9 mouse cellular contexts compared by ENCODE assay signal in the genomic region with DNA sequence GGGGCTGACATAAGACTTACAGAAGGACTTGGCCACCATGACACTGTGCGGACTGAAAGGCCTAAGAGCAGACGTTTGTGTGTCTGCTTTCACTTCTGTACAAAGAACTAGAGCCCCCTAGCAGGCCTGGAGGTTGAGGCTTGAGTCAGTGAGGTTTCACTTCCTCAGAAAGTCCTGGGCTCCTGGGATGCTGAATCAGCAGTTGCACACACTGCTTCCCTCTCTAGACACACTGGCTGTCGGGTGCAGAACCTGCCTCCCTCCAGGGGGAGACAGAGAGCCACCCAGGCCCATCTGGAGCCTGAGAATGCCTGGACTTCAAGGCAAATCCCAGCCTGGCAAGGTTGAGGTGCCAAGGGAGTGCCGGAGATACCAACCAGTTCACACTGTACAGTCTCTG. TPM values are rescaled to one million over a fixed set of nuclear protein-coding genes. Genes with fewer than 3 reads are reported as not detected.
A peak's percentile ranks its signal among the peaks of the same experiment; 100 is the strongest.
DNase-seq lines count a peak whose midpoint lies in the region; ATAC-seq and TF ChIP-seq lines count a peak whose summit lies in the region.
"Had no signal": no experiment of that assay in that cellular context is flagged by ENCODE, and none has a peak within 500 bp of the region (broad histone marks: within the 10 kb centered on the region; RNA-seq: fewer than 3 reads in every experiment).

No protein-coding gene starts in this region.

- no peak overlapping the region for H3K9ac ChIP-seq in intestine, embryonic 14.5 days (ENCODE audit: low read length)
- no peak overlapping the region for H3K9ac ChIP-seq in midbrain, postnatal 0 days (replicated peaks; ENCODE audit: low read length, poor library complexity, severe bottlenecking)
- no peak overlapping the region for H3K9ac ChIP-seq in stomach, embryonic 14.5 days (replicated peaks; ENCODE audit: low read depth, low read length)

- peak overlapping the region; percentile 74; the same call in 1 of the 2 replicates for H3K27ac ChIP-seq in intestine, embryonic 14.5 days (ENCODE audit: low read depth)
- H3K27ac ChIP-seq in midbrain, postnatal 0 days (ENCODE audit: low read depth, low read length) = no peak overlapping the region
- H3K27ac ChIP-seq in stomach, embryonic 14.5 days (ENCODE audit: low read length) = peak overlapping the region; percentile 61; the same call in 1 of the 2 replicates

- H3K4me3 ChIP-seq in intestine, embryonic 14.5 days (ENCODE audit: low read depth, low read length) = no peak overlapping the region
- no peak overlapping the region for H3K4me3 ChIP-seq in midbrain, postnatal 0 days (ENCODE audit: low read depth, low read length)
- H3K4me3 ChIP-seq in stomach, embryonic 14.5 days (ENCODE audit: low read depth, low read length) = no peak overlapping the region

- H3K4me2 ChIP-seq in intestine, embryonic 14.5 days (ENCODE audit: low read length) = no peak overlapping the region
- H3K4me2 ChIP-seq in midbrain, postnatal 0 days (ENCODE audit: low read depth, low read length, poor library complexity, severe bottlenecking) = no peak overlapping the region
- no peak overlapping the region for H3K4me2 ChIP-seq in stomach, embryonic 14.5 days (replicated peaks; ENCODE audit: low read depth, low read length)

- peak; percentile 31 for DNase-seq in embryo, embryonic 10.5 days (ENCODE audit: low spot score)
- no peak for DNase-seq in embryo, embryonic 9.5 days (ENCODE audit: extremely low spot score)
- peak; percentile 57 to 75 for DNase-seq in adrenal gland, postnatal 4 days (ENCODE audit: low spot score in 2 of 2)
- peak; percentile 81 for DNase-seq in frontal cortex, postnatal 36 days (ENCODE audit: low spot score in 2 of 2)
- no peak for DNase-seq in intestine, embryonic 14.5 days (ENCODE audit: low spot score)
- peak; percentile 82 to 85 for DNase-seq in left cerebral cortex, postnatal 14 days (ENCODE audit: low spot score in 2 of 2)
- peak; percentile 21 for DNase-seq in midbrain, postnatal 0 days (ENCODE audit: low spot score)

- no peaks in the 10 kb centered on the region for H3K36me3 ChIP-seq in intestine, embryonic 14.5 days (ENCODE audit: control insufficient read depth, insufficient read depth, low read length)
- no peaks in the 10 kb centered on the region for H3K36me3 ChIP-seq in midbrain, postnatal 0 days (ENCODE audit: insufficient read depth, low read length)
- no peaks in the 10 kb centered on the region for H3K36me3 ChIP-seq in stomach, embryonic 14.5 days (ENCODE audit: control insufficient read depth, insufficient read depth, low read length)

- no peaks in the 10 kb centered on the region for H3K27me3 ChIP-seq in intestine, embryonic 14.5 days (replicated peaks; ENCODE audit: control insufficient read depth, insufficient read depth, low read length)
- no peaks in the 10 kb centered on the region for H3K27me3 ChIP-seq in midbrain, postnatal 0 days (ENCODE audit: insufficient read depth, low read length)
- no peaks in the 10 kb centered on the region for H3K27me3 ChIP-seq in stomach, embryonic 14.5 days (ENCODE audit: control insufficient read depth, insufficient read depth, low read length)
- H3K27me3 ChIP-seq: Patski had no signal

- no peak for ATAC-seq in intestine, embryonic 14.5 days (replicated peaks; ENCODE audit: low FRiP score, low TSS enrichment, low read depth)
- no peak for ATAC-seq in midbrain, postnatal 0 days (ENCODE audit: low FRiP score)
- no peak for ATAC-seq in stomach, embryonic 14.5 days (ENCODE audit: insufficient number of reproducible peaks, insufficient read depth, low FRiP score, low read depth)
- ATAC-seq: Patski had no signal

- H3K9me3 ChIP-seq in intestine, embryonic 14.5 days (ENCODE audit: control insufficient read depth, low read length) = no peaks in the 10 kb centered on the region
- no peaks in the 10 kb centered on the region for H3K9me3 ChIP-seq in midbrain, postnatal 0 days (ENCODE audit: low read length)
- no peaks in the 10 kb centered on the region for H3K9me3 ChIP-seq in stomach, embryonic 14.5 days (ENCODE audit: control insufficient read depth, low read depth, low read length)

- intact Hi-C loops in left cerebral cortex, postnatal 14 days (cut with DNase I) = loop anchor here (2.0 to 5.0 kb wide), 3 partner anchors 38 to 48 kb away; a partner anchor contains a TSS

- peaks cover 31% of the 10 kb centered on the region for H3K4me1 ChIP-seq in intestine, embryonic 14.5 days (replicated peaks; ENCODE audit: control insufficient read depth, insufficient read depth, low read length)
- H3K4me1 ChIP-seq in midbrain, postnatal 0 days (ENCODE audit: insufficient read depth, low read length) = peaks cover 2% of the 10 kb centered on the region
- peaks cover 18% of the 10 kb centered on the region; the same call in 1 of the 2 replicates for H3K4me1 ChIP-seq in stomach, embryonic 14.5 days (ENCODE audit: control insufficient read depth, insufficient read depth, low read length)

- 69% methylated on average over 4 of the region's 4 CpGs for WGBS in intestine, embryonic 14.5 days
- 68% methylated on average over 4 of the region's 4 CpGs for WGBS in midbrain, postnatal 0 days
- WGBS in stomach, embryonic 14.5 days = 64% methylated on average over 4 of the region's 4 CpGs

- peak; percentile 68 for TF ChIP-seq CTCF in midbrain, postnatal 0 days (IDR thresholded peaks at IDR 0.05)

RNA-seq across cellular contexts. Expression of a gene that starts 3.1 kb away (rescaled TPM):
- under 1 TPM; 0.34 to 0.84 TPM for total RNA-seq in adrenal gland, postnatal 4 days (2021)
- not detected in 2 replicates for polyA plus RNA-seq in intestine, embryonic 14.5 days (2014; fragmentation: Nextera tagmentation; extraction: Ambion mirVana)
- total RNA-seq in left cerebral cortex, postnatal 14 days (2021) = not detected
- not detected in 2 replicates for total RNA-seq in midbrain, postnatal 0 days (2014; rRNA removed)
- polyA plus RNA-seq in midbrain, postnatal 0 days (2015; fragmentation: Nextera tagmentation; extraction: Ambion mirVana) = 0.12 TPM in 1 of 2 replicates, not detected in the other
- not detected in 2 replicates for polyA plus RNA-seq in stomach, embryonic 14.5 days (2014; fragmentation: Nextera tagmentation; extraction: Ambion mirVana)
- polyA plus RNA-seq: Patski had no signal

RNA-seq across cellular contexts. Expression of a gene that starts 14.4 kb away (rescaled TPM):
- 1 to 10 TPM in 1 of 2 experiments, under 1 TPM in 1; 0.81 to 3.4 TPM for total RNA-seq in adrenal gland, postnatal 4 days (2021)
- polyA plus RNA-seq in intestine, embryonic 14.5 days (2014; fragmentation: Nextera tagmentation; extraction: Ambion mirVana) = 0.35 and 0.49 TPM in 2 replicates
- 1 to 10 TPM; 5.9 to 6.9 TPM for total RNA-seq in left cerebral cortex, postnatal 14 days (2021)
- total RNA-seq in midbrain, postnatal 0 days (2014; rRNA removed) = 0.47 and 3.0 TPM in 2 replicates
- polyA plus RNA-seq in midbrain, postnatal 0 days (2015; fragmentation: Nextera tagmentation; extraction: Ambion mirVana) = 3.0 and 4.3 TPM in 2 replicates
- polyA plus RNA-seq in stomach, embryonic 14.5 days (2014; fragmentation: Nextera tagmentation; extraction: Ambion mirVana) = 0.67 and 1.4 TPM in 2 replicates

RNA-seq across cellular contexts. Expression of a gene that starts 38.8 kb away (rescaled TPM):
- total RNA-seq in adrenal gland, postnatal 4 days (2021) = 100 to 1,000 TPM in 1 of 2 experiments, 10 to 100 TPM in 1; 88.6 to 106 TPM
- 1.7 and 2.0 TPM in 2 replicates for polyA plus RNA-seq in intestine, embryonic 14.5 days (2014; fragmentation: Nextera tagmentation; extraction: Ambion mirVana)
- total RNA-seq in left cerebral cortex, postnatal 14 days (2021) = 100 to 1,000 TPM; 169 to 185 TPM
- 45.1 and 54.2 TPM in 2 replicates for total RNA-seq in midbrain, postnatal 0 days (2014; rRNA removed)
- polyA plus RNA-seq in midbrain, postnatal 0 days (2015; fragmentation: Nextera tagmentation; extraction: Ambion mirVana) = 32.5 and 35.6 TPM in 2 replicates
- 0.68 and 1.7 TPM in 2 replicates for polyA plus RNA-seq in stomach, embryonic 14.5 days (2014; fragmentation: Nextera tagmentation; extraction: Ambion mirVana)

Comparison
In these comparisons a context has a peak if more than half of its experiments do, and no peak if none do; other contexts are left out.
1. DNase-seq: peak in embryo, embryonic 10.5 days (single experiment), adrenal gland, postnatal 4 days (2 of 2), frontal cortex, postnatal 36 days (2 of 2), left cerebral cortex, postnatal 14 days (2 of 2) and midbrain, postnatal 0 days (single experiment); none in embryo, embryonic 9.5 days (single experiment) and intestine, embryonic 14.5 days (single experiment).